Mouse (Mus musculus): ENCODE data around the gene Kcnk5.

- no peak for TF ChIP-seq TAL1 (IDR thresholded peaks at IDR 0.05; ENCODE audit: low read length)
- no peak for TF ChIP-seq GATA1 (IDR thresholded peaks at IDR 0.05; ENCODE audit: low read length)
These were observed 25.9 kb downstream of the Kcnk5 start for GRCm38 (mm10) chr14:20155718-20156117.

Measured in erythroblast, embryonic 14.5 days (primary cell).